Mouse (Mus musculus): ENCODE results near the gene Abi1. TPM values are rescaled to one million over a fixed set of nuclear protein-coding genes. Genes with fewer than 3 reads are reported as not detected.
"Not testable (repeated sequence)": the region's sequence is repeated elsewhere in the genome, so short reads cannot be mapped to it uniquely, and the experiment has no call there.

Abi1 gene
- polyA plus RNA-seq, 1 experiment from 2014 or later = 45.7 TPM

DNA sequence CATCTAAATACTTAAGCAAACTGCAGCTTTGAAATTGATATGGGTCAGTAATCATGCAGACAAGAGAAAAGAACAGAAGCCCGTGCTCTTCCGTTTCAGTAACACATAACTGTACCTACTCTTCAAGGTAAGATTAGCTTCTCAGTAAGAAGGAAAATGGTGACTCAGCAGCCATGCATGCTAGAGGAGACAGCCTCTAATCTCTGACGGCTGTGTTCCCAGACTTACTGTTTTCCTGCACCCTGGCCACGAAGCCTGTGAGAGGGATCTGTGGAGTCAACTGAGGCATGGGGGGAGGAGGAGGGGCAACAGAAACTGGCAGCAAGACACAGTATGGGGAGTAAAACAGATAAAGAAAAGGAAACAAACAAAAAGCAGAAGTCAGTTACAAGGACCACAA is 90.1 kb downstream of the Abi1 start:
- H3K9me3 ChIP-seq = no peaks in the 10 kb centered on the region
- no peak for ATAC-seq (ENCODE audit: low FRiP score, low read depth)
- no peak overlapping the region for H3K9ac ChIP-seq (replicated peaks)
- no peak overlapping the region for H3K27ac ChIP-seq (replicated peaks)
- H3K4me1 ChIP-seq = no peaks in the 10 kb centered on the region
- peaks cover 10% of the 10 kb centered on the region; the same call in 1 of the 2 replicates for H3K36me3 ChIP-seq
- WGBS = 65% methylated on average over 4 of the region's 4 CpGs
- H3K27me3 ChIP-seq = no peaks in the 10 kb centered on the region
- no peak overlapping the region for H3K4me3 ChIP-seq
- no peak overlapping the region for H3K4me2 ChIP-seq (replicated peaks)

DNA sequence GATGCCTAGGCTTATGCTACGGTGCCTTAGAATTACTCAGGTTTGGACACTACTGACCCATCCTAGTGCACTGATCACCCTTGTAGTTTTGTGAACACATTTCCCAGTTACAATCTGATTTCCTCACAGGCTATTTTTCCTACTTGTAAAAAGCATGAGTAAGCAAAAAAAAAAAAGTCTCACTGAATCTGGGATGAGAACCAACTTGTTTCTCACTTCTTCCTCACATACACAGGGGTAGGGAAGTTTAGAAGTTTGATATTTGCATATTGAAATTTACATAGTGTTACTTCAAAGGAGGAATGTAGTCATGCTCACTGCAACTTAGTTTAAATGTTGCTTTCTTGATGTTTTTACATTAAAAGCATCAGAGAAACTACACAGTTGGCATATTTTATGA is 106.5 kb downstream of the Abi1 start:
- no peak overlapping the region for H3K4me3 ChIP-seq
- H3K4me1 ChIP-seq = no peaks in the 10 kb centered on the region
- no peaks in the 10 kb centered on the region for H3K9me3 ChIP-seq
- no peak for ATAC-seq (ENCODE audit: low FRiP score, low read depth)
- H3K27ac ChIP-seq (replicated peaks) = no peak overlapping the region
- peaks cover 17% of the 10 kb centered on the region for H3K36me3 ChIP-seq
- no peak overlapping the region for H3K9ac ChIP-seq (replicated peaks)
- H3K27me3 ChIP-seq = no peaks in the 10 kb centered on the region
- H3K4me2 ChIP-seq (replicated peaks) = no peak overlapping the region
- 91% methylated on average over 1 of the region's 1 CpGs for WGBS

DNA sequence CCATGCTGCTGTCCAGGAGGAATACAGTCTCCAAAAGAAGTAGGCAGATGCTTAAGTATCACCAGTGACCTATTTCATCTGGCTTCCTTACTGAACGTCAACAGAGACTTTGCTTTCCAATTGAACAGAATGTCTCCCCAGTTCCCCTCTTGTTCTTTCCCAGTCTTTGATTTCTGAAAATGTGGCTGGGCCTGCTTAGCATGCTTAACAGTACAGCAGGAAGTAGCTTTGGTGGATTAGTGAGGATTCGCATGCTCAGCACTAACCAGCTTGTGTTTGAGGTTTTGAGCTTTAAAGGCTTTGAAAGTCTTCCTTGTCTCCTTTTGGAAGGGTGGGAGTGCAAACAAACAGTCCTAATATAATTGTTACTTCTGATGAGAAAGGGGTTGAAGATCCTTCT is 111.8 kb downstream of the Abi1 start:
- Histone ChIP-seq H3K9ac (replicated peaks) (no peak overlapping the region), H3K4me3 (no peak overlapping the region), H3K9me3 (no peaks in the 10 kb centered on the region), H3K36me3 (peaks cover 9% of the 10 kb centered on the region; the same call in 1 of the 2 replicates), H3K27me3 (no peaks in the 10 kb centered on the region), H3K4me2 (replicated peaks) (no peak overlapping the region), H3K27ac (replicated peaks) (no peak overlapping the region), H3K4me1 (no peaks in the 10 kb centered on the region)
- no peak for ATAC-seq (ENCODE audit: low FRiP score, low read depth)
- WGBS = 54% methylated on average over 2 of the region's 2 CpGs

DNA sequence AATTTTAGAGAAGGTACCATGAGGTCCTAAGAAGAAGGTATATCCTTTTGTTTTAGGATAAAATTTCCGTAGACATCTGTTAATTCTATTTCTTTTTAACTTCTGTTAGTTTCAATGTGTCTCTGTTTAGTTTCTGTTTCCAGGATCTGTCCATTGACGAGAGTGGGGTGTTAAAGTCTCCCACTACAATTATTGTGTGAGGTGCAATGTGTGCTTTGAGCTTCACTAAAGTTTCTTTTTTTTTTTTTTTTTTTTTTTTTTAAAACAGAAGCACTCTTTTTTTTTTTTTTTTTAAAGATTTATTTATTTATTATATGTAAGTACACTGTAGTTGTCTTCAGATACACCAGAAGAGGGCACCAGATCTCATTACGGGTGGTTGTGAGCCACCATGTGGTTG is 114.1 kb downstream of the Abi1 start:
- not testable (repeated sequence) for H3K27ac ChIP-seq (replicated peaks); H3K4me1 ChIP-seq; H3K4me3 ChIP-seq; H3K9ac ChIP-seq (replicated peaks); ATAC-seq (ENCODE audit: low FRiP score, low read depth); H3K4me2 ChIP-seq (replicated peaks); H3K9me3 ChIP-seq; H3K27me3 ChIP-seq
- H3K36me3 ChIP-seq = peaks cover 13% of the 10 kb centered on the region; the same call in 1 of the 2 replicates
- WGBS = 93% methylated on average over 2 of the region's 3 CpGs

DNA sequence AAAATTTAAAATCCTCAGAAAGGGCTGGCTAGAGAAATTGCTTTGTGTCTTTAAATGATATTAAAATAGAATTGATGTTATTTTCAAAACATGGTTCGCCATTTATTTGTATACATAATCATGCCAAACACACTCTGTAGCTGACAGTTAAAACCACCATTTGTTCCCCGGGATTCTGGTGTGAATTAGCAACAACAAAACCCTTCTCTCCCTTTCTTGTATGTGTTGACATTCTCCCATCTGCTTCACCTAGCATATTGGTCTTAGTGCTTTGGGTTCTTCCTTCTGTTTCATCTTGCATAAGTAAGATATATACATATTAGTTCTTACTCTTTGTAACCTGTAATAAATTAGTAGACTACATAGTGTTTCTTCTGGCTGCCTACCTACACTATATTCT is 121.4 kb downstream of the Abi1 start:
- no peak for ATAC-seq (ENCODE audit: low FRiP score, low read depth)
- Histone ChIP-seq H3K4me1 (no peaks in the 10 kb centered on the region), H3K27me3 (no peaks in the 10 kb centered on the region), H3K27ac (replicated peaks) (no peak overlapping the region), H3K4me2 (replicated peaks) (no peak overlapping the region), H3K4me3 (no peak overlapping the region), H3K9ac (replicated peaks) (no peak overlapping the region), H3K9me3 (no peaks in the 10 kb centered on the region), H3K36me3 (peaks cover 44% of the 10 kb centered on the region)
- 94% methylated on average over 2 of the region's 2 CpGs for WGBS

DNA sequence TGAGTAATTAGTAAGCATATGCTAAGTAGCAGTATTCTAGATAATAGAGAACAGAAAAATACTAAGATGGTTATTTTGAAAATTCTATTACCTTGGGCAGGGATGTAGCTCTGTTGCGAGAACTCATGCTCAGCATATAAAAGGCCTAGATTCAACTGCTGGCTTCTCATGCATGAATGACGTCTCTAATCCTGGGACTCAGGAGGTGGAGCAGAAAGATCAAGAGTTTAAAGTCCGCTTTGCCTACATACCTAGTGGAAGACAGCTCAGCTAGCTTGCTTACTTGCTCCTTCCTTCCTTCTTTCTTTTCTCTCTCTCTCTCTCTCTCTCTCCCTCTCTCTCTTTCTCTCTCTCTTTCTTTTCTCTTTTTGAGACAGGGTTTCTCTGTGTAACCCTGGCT is 125.6 kb downstream of the Abi1 start:
- Histone ChIP-seq H3K9me3 (no peaks in the 10 kb centered on the region), H3K9ac (replicated peaks) (no peak overlapping the region), H3K36me3 (peaks cover 58% of the 10 kb centered on the region), H3K4me2 (replicated peaks) (no peak overlapping the region), H3K4me1 (no peaks in the 10 kb centered on the region), H3K4me3 (no peak overlapping the region), H3K27me3 (no peaks in the 10 kb centered on the region), H3K27ac (replicated peaks) (no peak overlapping the region)
- WGBS = 69% methylated on average over 3 of the region's 3 CpGs
- ATAC-seq (ENCODE audit: low FRiP score, low read depth) = no peak

DNA sequence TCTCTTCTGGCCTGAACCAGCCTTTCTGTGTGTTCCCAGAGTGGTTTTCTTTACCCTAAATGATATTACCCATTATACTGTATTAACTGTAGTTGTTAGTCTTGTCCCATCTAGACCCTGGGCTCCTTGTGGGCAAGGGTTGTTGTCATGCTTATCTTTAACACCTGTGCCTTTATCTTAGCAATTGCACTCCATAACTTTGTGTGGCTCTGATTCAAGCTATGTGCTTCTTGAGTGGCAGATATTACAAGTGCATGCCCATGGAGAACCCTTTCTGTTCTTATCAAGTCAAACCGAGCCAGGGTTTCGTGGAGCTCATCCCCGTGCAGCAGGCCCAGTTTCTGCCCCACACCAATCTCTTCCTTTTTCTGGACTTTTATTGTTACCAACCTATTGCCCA is 136.1 kb downstream of the Abi1 start:
- no peaks in the 10 kb centered on the region for H3K4me1 ChIP-seq
- no peak overlapping the region for H3K9ac ChIP-seq (replicated peaks)
- peaks cover 48% of the 10 kb centered on the region for H3K36me3 ChIP-seq
- H3K4me3 ChIP-seq = no peak overlapping the region
- no peak overlapping the region for H3K27ac ChIP-seq (replicated peaks)
- H3K4me2 ChIP-seq (replicated peaks) = no peak overlapping the region
- no peaks in the 10 kb centered on the region for H3K9me3 ChIP-seq
- no peak for ATAC-seq (ENCODE audit: low FRiP score, low read depth)
- WGBS = 95% methylated on average over 3 of the region's 3 CpGs
- no peaks in the 10 kb centered on the region for H3K27me3 ChIP-seq

DNA sequence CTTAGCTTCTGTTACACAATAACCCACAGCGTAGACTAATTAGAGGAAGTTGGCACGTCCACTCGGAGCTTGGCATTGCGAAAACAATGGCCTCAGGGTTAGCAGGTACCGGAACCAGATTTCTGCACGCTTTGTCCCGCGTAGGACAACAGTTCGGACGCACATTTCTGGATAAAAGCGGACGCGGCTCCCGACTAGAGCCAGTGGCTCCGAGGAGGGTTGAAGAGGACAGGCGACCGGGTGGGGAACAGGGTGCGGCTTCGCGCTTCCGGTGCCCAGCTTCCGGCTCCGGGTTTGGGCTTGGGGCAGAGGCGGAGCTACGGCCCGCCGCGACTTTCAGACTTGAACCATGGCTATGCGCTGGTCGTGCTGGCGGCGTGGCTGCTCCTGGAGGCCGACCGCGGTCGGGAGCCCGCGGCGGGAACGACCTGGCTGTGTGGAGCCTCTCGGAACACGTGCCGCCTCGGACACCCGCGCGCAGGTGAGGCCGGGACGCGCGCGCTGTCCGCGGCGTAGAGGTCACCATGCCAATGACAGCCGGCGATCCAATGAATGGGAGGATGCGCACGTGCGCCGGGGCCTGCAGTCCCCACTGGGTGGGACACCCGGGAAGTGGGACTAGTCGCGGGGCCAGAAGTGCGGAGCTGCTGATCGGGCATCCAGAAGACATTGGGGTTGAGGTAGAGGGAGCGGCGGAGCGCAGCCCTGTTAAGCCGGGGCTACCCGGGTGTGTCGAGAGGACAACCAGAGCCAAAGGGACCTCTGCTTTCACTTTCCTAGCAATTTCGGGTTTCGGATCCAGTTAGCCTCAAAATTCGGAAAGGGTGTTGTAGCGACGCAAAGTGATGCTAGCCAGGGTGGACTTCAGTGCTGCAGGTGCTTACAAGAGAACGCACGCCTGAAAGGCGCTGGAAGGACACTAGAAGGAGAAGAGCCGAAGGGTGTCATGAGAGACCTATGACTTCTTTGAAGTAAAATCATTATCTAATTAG is 144.5 kb downstream of the Abi1 start, which contains the start of gene Pdss1:
Gene Pdss1 (plus strand): TSS at position 241 of the 992 bp plus-strand sequence.
- no peaks in the 10 kb centered on the region for H3K9me3 ChIP-seq
- H3K36me3 ChIP-seq = 0 out of 2 replicates have a peak, but pooled peaks cover 3% of the 10 kb centered on the region
- no peaks in the 10 kb centered on the region for H3K27me3 ChIP-seq
- H3K4me2 ChIP-seq (replicated peaks) = peak within 1 kb of the TSS; percentile 85
- H3K9ac ChIP-seq (replicated peaks) = peak within 1 kb of the TSS; percentile 76
- peak within 1 kb of the TSS; percentile 86 for H3K27ac ChIP-seq (replicated peaks)
- under 1% methylated on average over 81 of the region's 81 CpGs for WGBS
- H3K4me1 ChIP-seq = peaks cover 7% of the 10 kb centered on the region; the same call in 1 of the 2 replicates
- ATAC-seq (ENCODE audit: low FRiP score, low read depth) = peak; percentile 98
- H3K4me3 ChIP-seq = peak within 1 kb of the TSS; percentile 93

DNA sequence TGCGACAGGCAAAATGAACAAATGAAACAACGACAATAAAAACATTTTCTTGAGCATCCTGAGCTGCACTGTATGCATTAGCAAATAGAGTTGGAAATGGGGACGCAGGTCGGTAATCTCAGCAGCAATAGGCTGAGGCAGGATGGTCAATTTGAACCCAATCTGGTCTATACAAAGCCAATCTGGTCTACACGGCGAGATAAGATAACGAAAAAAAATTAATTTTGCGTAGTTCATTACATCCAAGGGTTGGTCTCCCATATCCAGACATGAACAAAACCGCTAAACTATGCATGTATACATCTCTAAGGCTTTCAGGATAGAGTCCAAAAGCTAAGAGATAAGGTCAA is 145.1 kb downstream of the Abi1 start:
- no peaks in the 10 kb centered on the region for H3K9me3 ChIP-seq
- peak overlapping the region; percentile 86 for H3K27ac ChIP-seq (replicated peaks)
- peaks cover 7% of the 10 kb centered on the region; the same call in 1 of the 2 replicates for H3K4me1 ChIP-seq
- peak overlapping the region; percentile 85 for H3K4me2 ChIP-seq (replicated peaks)
- 0 out of 2 replicates have a peak, but pooled peaks cover 3% of the 10 kb centered on the region for H3K36me3 ChIP-seq
- H3K27me3 ChIP-seq = no peaks in the 10 kb centered on the region
- H3K9ac ChIP-seq (replicated peaks) = peak overlapping the region; percentile 76
- no peak; the same call in 1 of the 2 replicates for ATAC-seq (ENCODE audit: low FRiP score, low read depth)
- 24% methylated on average over 9 of the region's 9 CpGs for WGBS
- H3K4me3 ChIP-seq = peak overlapping the region; percentile 93

Other genes starting within 250 kb of the Abi1 start
- 20.0 and 22.7 TPM in 2 replicates for gene Pdss1, start 144.7 kb downstream of the Abi1 start, polyA plus RNA-seq (2016; fragmentation: Nextera tagmentation; extraction: Ambion mirVana)
- gene Acbd5, start 27.9 kb upstream of the Abi1 start, polyA plus RNA-seq (2016; fragmentation: Nextera tagmentation; extraction: Ambion mirVana) = 63.6 and 69.3 TPM in 2 replicates
- gene Mastl, start 115.8 kb upstream of the Abi1 start, polyA plus RNA-seq (2016; fragmentation: Nextera tagmentation; extraction: Ambion mirVana) = 10.3 and 12.4 TPM in 2 replicates
- gene Yme1l1, start 116.1 kb upstream of the Abi1 start, polyA plus RNA-seq (2016; fragmentation: Nextera tagmentation; extraction: Ambion mirVana) = 86.8 and 93.0 TPM in 2 replicates
- gene 4931423N10Rik, start 167.2 kb upstream of the Abi1 start, polyA plus RNA-seq (2016; fragmentation: Nextera tagmentation; extraction: Ambion mirVana) = not detected in 2 replicates

All from midbrain, embryonic 12.5 days (tissue).